9 mouse cellular contexts compared by ENCODE assay signal in genomic region chr6:54070736-54071135, GRCm38 (mm10). TPM values are rescaled to one million over a fixed set of nuclear protein-coding genes. Genes with fewer than 3 reads are reported as not detected.
DNase-seq lines count a peak whose midpoint lies in the region; ATAC-seq and TF ChIP-seq lines count a peak whose summit lies in the region.
"Had no signal": no experiment of that assay in that cellular context is flagged by ENCODE, and none has a peak within 500 bp of the region (broad histone marks: within the 10 kb centered on the region; RNA-seq: fewer than 3 reads in every experiment).

No protein-coding gene starts in this region.

- WGBS in lung, postnatal 0 days: 30% methylated on average over 6 of the region's 6 CpGs

- no peaks in the 10 kb centered on the region for H3K9me3 ChIP-seq in lung, postnatal 0 days (ENCODE audit: low read length)
- H3K9me3 ChIP-seq: stomach, embryonic 15.5 days had no signal

- H3K36me3 ChIP-seq in lung, postnatal 0 days (ENCODE audit: insufficient read depth, low read length): no peaks in the 10 kb centered on the region
- H3K36me3 ChIP-seq: stomach, embryonic 15.5 days had no signal

- peaks cover 11% of the 10 kb centered on the region; the same call in 1 of the 2 replicates for H3K27me3 ChIP-seq in lung, postnatal 0 days (replicated peaks; ENCODE audit: insufficient read depth, low read length)
- H3K27me3 ChIP-seq: stomach, embryonic 15.5 days had no signal

- no peak for TF ChIP-seq CTCF in lung, postnatal 0 days (IDR thresholded peaks at IDR 0.05)

- DNase-seq in layer of hippocampus, adult 11-12 months (ENCODE audit: low spot score): peak; percentile 56
- no peak for DNase-seq in layer of hippocampus, adult 9-10 months (ENCODE audit: low spot score)
- DNase-seq in cerebellum, postnatal 36 days: peak; percentile 94 to 97
- DNase-seq in lung, postnatal 0 days (ENCODE audit: low spot score): peak; percentile 69
- no peak for DNase-seq in thymus, postnatal 4 days
- no peak for DNase-seq in embryo, embryonic 11 days

- H3K9ac ChIP-seq in lung, postnatal 0 days (replicated peaks; ENCODE audit: low read depth): no peak overlapping the region
- H3K9ac ChIP-seq: stomach, embryonic 15.5 days had no signal

- H3K4me1 ChIP-seq in lung, postnatal 0 days (ENCODE audit: insufficient read depth, low read depth, low read length): peaks cover 2% of the 10 kb centered on the region; the same call in 1 of the 2 replicates

- H3K4me3 ChIP-seq in lung, postnatal 0 days (ENCODE audit: low read depth, low read length): no peak overlapping the region
- H3K4me3 ChIP-seq: erythroblast, embryonic 14.5 days; stomach, embryonic 15.5 days had no signal

- TF ChIP-seq EP300 in lung, postnatal 0 days (IDR thresholded peaks at IDR 0.05): no peak

- peak; percentile 90 for ATAC-seq in cerebellum, adult (ENCODE audit: insufficient number of reproducible peaks, low FRiP score, low TSS enrichment)
- ATAC-seq in lung, postnatal 0 days: peak; percentile 52

- no peak overlapping the region for H3K4me2 ChIP-seq in lung, postnatal 0 days (replicated peaks; ENCODE audit: low read depth, low read length)
- H3K4me2 ChIP-seq: stomach, embryonic 15.5 days had no signal

- no peak overlapping the region for H3K27ac ChIP-seq in lung, postnatal 0 days (ENCODE audit: low read length)
- H3K27ac ChIP-seq: stomach, embryonic 15.5 days had no signal

RNA-seq across cellular contexts. Expression of gene Chn2, which starts 31.4 kb away (rescaled TPM):
- 6.8 and 7.0 TPM in 2 replicates for polyA plus RNA-seq in lung, postnatal 0 days (2015; fragmentation: Nextera tagmentation; extraction: Ambion mirVana)
- polyA plus RNA-seq: erythroblast, embryonic 14.5 days had no signal

Comparison
In these comparisons a context has a peak if more than half of its experiments do, and no peak if none do; other contexts are left out.
1. DNase-seq: peak in layer of hippocampus, adult 11-12 months (single experiment), cerebellum, postnatal 36 days (2 of 2) and lung, postnatal 0 days (single experiment); none in layer of hippocampus, adult 9-10 months (single experiment), thymus, postnatal 4 days (single experiment) and embryo, embryonic 11 days (single experiment).